Mouse (Mus musculus): ENCODE data around the gene Ptpre.
"Not testable (repeated sequence)": the region's sequence is repeated elsewhere in the genome, so short reads cannot be mapped to it uniquely, and the experiment has no call there.

Gene Ptpre

GRCm38 (mm10) chr7:135694796-135695195 lies 157.5 kb downstream of the Ptpre start:
- DNase-seq (ENCODE audit: low spot score): no peak

- DNase-seq (ENCODE audit: low spot score): no peak
Observed at GRCm38 (mm10) chr7:135696127-135696526, 158.8 kb downstream of the Ptpre start.

GRCm38 (mm10) chr7:135697021-135697740 lies 159.9 kb downstream of the Ptpre start:
- DNase-seq (ENCODE audit: low spot score): not testable (repeated sequence)

GRCm38 (mm10) chr7:135698362-135698761 lies 161.1 kb downstream of the Ptpre start:
- no peak for DNase-seq (ENCODE audit: low spot score)

GRCm38 (mm10) chr7:135699351-135699750 lies 162.1 kb downstream of the Ptpre start:
- not testable (repeated sequence) for DNase-seq (ENCODE audit: low spot score)

GRCm38 (mm10) chr7:135703600-135704148 lies 166.4 kb downstream of the Ptpre start:
- DNase-seq (ENCODE audit: low spot score): peak; percentile 54

- DNase-seq (ENCODE audit: low spot score): peak; percentile 32
Observed at GRCm38 (mm10) chr7:135704251-135704650, 167.0 kb downstream of the Ptpre start.

GRCm38 (mm10) chr7:135705083-135705482 lies 167.8 kb downstream of the Ptpre start:
- DNase-seq (ENCODE audit: low spot score): no peak

GRCm38 (mm10) chr7:135705753-135706152 lies 168.5 kb downstream of the Ptpre start:
- DNase-seq (ENCODE audit: low spot score): no peak

- no peak for DNase-seq (ENCODE audit: low spot score)
Observed at GRCm38 (mm10) chr7:135710702-135711101, 173.4 kb downstream of the Ptpre start.

- DNase-seq (ENCODE audit: low spot score): no peak
Observed at GRCm38 (mm10) chr7:135712534-135712933, 175.3 kb downstream of the Ptpre start.

GRCm38 (mm10) chr7:135713326-135713725 lies 176.0 kb downstream of the Ptpre start:
- no peak for DNase-seq (ENCODE audit: low spot score)

- DNase-seq (ENCODE audit: low spot score): no peak
Observed at GRCm38 (mm10) chr7:135715166-135715565, 177.9 kb downstream of the Ptpre start.

GRCm38 (mm10) chr7:135715642-135716444 lies 178.6 kb downstream of the Ptpre start, which contains the start of gene Mki67:
Gene Mki67, minus strand, starts transcription at chr7:135716361.
- no peak for DNase-seq (ENCODE audit: low spot score)

GRCm38 (mm10) chr7:135716445-135716877 lies 179.2 kb downstream of the Ptpre start:
- DNase-seq (ENCODE audit: low spot score): peak; percentile 99

GRCm38 (mm10) chr7:135716968-135717557 lies 179.8 kb downstream of the Ptpre start:
- DNase-seq (ENCODE audit: low spot score): no peak

GRCm38 (mm10) chr7:135721436-135721992 lies 184.2 kb downstream of the Ptpre start:
- peak; percentile 42 for DNase-seq (ENCODE audit: low spot score)

- DNase-seq (ENCODE audit: low spot score): no peak
Observed at GRCm38 (mm10) chr7:135722011-135722838, 184.9 kb downstream of the Ptpre start.

- no peak for DNase-seq (ENCODE audit: low spot score)
Observed at GRCm38 (mm10) chr7:135723672-135724341, 186.5 kb downstream of the Ptpre start.

GRCm38 (mm10) chr7:135726707-135727106 lies 189.4 kb downstream of the Ptpre start:
- DNase-seq (ENCODE audit: low spot score): no peak

GRCm38 (mm10) chr7:135728038-135728437 lies 190.8 kb downstream of the Ptpre start:
- no peak for DNase-seq (ENCODE audit: low spot score)

Data from yolk sac, embryonic 10.5 days (tissue).